Mouse (Mus musculus): ENCODE data around the gene Rab25.
A peak's percentile ranks its signal among the peaks of the same experiment; 100 is the strongest.

The Rab25 gene

GRCm38 (mm10) chr3:88523027-88523426, 25.1 kb downstream of the Rab25 start:
- no peak for DNase-seq

- DNase-seq = peak; percentile 77
These were observed 26.2 kb downstream of the Rab25 start for GRCm38 (mm10) chr3:88521803-88522331.

GRCm38 (mm10) chr3:88521156-88521555, 26.9 kb downstream of the Rab25 start:
- DNase-seq = no peak

- DNase-seq = no peak
These were observed 28.0 kb downstream of the Rab25 start for GRCm38 (mm10) chr3:88520078-88520477.

GRCm38 (mm10) chr3:88518411-88518810, 29.7 kb downstream of the Rab25 start:
- no peak for DNase-seq

- no peak for DNase-seq
These were observed 31.7 kb downstream of the Rab25 start for GRCm38 (mm10) chr3:88516407-88516806.

- no peak for DNase-seq
These were observed 33.1 kb downstream of the Rab25 start for GRCm38 (mm10) chr3:88515095-88515386.

- no peak for DNase-seq
These were observed 33.6 kb downstream of the Rab25 start for GRCm38 (mm10) chr3:88514231-88515094.

GRCm38 (mm10) chr3:88513546-88514115, 34.5 kb downstream of the Rab25 start:
- DNase-seq = peak; percentile 9

GRCm38 (mm10) chr3:88512896-88513545, 35.1 kb downstream of the Rab25 start:
- peak; percentile 30 for DNase-seq

GRCm38 (mm10) chr3:88512141-88512895, 35.8 kb downstream of the Rab25 start:
- DNase-seq = peak; percentile 17

GRCm38 (mm10) chr3:88511559-88511958, 36.5 kb downstream of the Rab25 start:
- peak; percentile 32 for DNase-seq

- no peak for DNase-seq
These were observed 37.4 kb downstream of the Rab25 start for GRCm38 (mm10) chr3:88510421-88511289.

GRCm38 (mm10) chr3:88509692-88510420, 38.2 kb downstream of the Rab25 start, which contains the start of gene Lmna:
Lmna (minus strand) TSS chr3:88509956.
- DNase-seq = peak; percentile 97

GRCm38 (mm10) chr3:88509250-88509649, 38.9 kb downstream of the Rab25 start:
- peak; percentile 27 for DNase-seq

- DNase-seq = peak; percentile 11
These were observed 42.3 kb downstream of the Rab25 start for GRCm38 (mm10) chr3:88505765-88506164.

- no peak for DNase-seq
These were observed 43.0 kb downstream of the Rab25 start for GRCm38 (mm10) chr3:88505081-88505480.

GRCm38 (mm10) chr3:88503881-88504746, 44.0 kb downstream of the Rab25 start:
- DNase-seq = no peak

- no peak for DNase-seq
These were observed 44.6 kb downstream of the Rab25 start for GRCm38 (mm10) chr3:88503505-88503863.

Measured in kidney, postnatal 10 days (tissue).